Mouse (Mus musculus) lung, adult 2 months (tissue): ENCODE results near the gene Slc25a45.

Experiments used
- CTCF ChIP-seq: fragments of 200-500 bp; IDR thresholded peaks from 2 replicates; pipeline ENCODE4 v1.5.1; 2011; ENCODE audit warnings: mild to moderate bottlenecking, low read length, control low read depth; ENCODE audit not compliant: insufficient read depth
- POLR2A ChIP-seq: fragments of 200-500 bp; IDR thresholded peaks from 2 replicates; pipeline ENCODE4 v1.6.1; 2011; ENCODE audit warnings: low read depth, mild to moderate bottlenecking, control low read depth, low read length, borderline replicate concordance; ENCODE audit errors: extremely low read depth

DNA sequence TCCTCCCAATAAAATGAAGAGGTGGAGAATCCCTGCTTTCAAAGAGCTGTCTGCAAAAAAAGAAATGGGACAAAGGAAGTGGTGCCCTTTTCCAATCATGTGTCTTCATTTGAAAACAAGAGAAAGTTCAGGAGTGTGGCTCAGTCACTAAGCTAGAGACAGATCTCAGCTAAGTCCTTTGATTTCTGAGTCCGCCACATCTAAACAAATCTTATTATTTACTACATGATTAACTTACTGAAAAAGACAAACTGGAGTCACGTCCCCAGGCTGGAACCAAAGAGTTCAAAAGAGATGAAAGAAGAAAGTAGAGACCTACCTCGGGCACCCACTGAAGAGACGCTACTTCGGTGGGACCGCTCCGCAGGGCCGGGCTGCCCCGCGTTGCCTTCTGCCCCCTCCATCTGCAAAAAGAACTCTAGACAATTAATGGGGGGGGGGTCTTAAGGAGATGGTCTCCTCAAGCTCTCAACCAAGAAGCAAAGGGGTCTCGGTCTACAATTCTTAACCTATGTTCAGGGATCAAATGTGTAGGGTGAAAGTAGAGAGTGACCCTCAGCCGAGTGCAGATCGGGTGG is 3.1 kb upstream of the Slc25a45 start:
- TF ChIP-seq POLR2A: no peak
- no peak for TF ChIP-seq CTCF
